Mouse (Mus musculus) forebrain, postnatal 0 days (tissue): Measurements from ENCODE around the gene Ltbp1. TPM values are rescaled to one million over a fixed set of nuclear protein-coding genes. Genes with fewer than 3 reads are reported as not detected.

Source experiments
- ATAC-seq: fragments of 200-750 bp; cut with Nextera tagmentation; 2 replicates; pipeline ENCODE4 v1.8.0; 2017; ENCODE audit warnings: mild to moderate bottlenecking, moderate library complexity
- DNase-seq: peaks from one replicate; pipeline ENCODE4 v3.0.0-alpha.2; 2015
- H3K27ac ChIP-seq: fragments of 300-500 bp; sonication (generic); 2 replicates; pipeline ENCODE4 v1.5.1; 2014; ENCODE audit warnings: low read depth, mild to moderate bottlenecking, antibody characterized with exemption, low read length, moderate library complexity, mixed read lengths
- H3K27me3 ChIP-seq: fragments of 300-500 bp; sonication (generic); 2 replicates; pipeline ENCODE4 v1.6.1; 2014; ENCODE audit warnings: mild to moderate bottlenecking, low read length, mixed read lengths; ENCODE audit not compliant: insufficient read depth
- H3K36me3 ChIP-seq: fragments of 300-500 bp; sonication (generic); 2 replicates; pipeline ENCODE4 v1.6.1; 2014; ENCODE audit warnings: mild to moderate bottlenecking, moderate library complexity; ENCODE audit not compliant: insufficient read depth
- H3K4me1 ChIP-seq: fragments of 300-500 bp; sonication (generic); 2 replicates; pipeline ENCODE4 v1.6.1; 2014; ENCODE audit warnings: antibody characterized with exemption; ENCODE audit not compliant: insufficient read depth
- H3K4me2 ChIP-seq: fragments of 300-500 bp; sonication (generic); 2 replicates; pipeline ENCODE4 v1.6.1; 2014; ENCODE audit warnings: low read depth, mild to moderate bottlenecking, moderate library complexity
- H3K4me3 ChIP-seq: fragments of 300-500 bp; sonication (generic); 2 replicates; pipeline ENCODE4 v1.5.1; 2014; ENCODE audit warnings: low read depth, low read length, mixed read lengths
- H3K9ac ChIP-seq: fragments of 300-500 bp; sonication (generic); 2 replicates; pipeline ENCODE4 v1.6.1; 2014; ENCODE audit warnings: mild to moderate bottlenecking
- H3K9me3 ChIP-seq: fragments of 300-500 bp; sonication (generic); 2 replicates; pipeline ENCODE4 v1.6.1; 2016; ENCODE audit warnings: low read length
- CTCF ChIP-seq: sonication (generic); IDR thresholded peaks from 2 replicates; pipeline ENCODE4 v1.5.1; 2016; ENCODE audit warnings: antibody characterized with exemption, control low read depth, low read depth
- WGBS: fragments of 180-500 bp; shearing (Covaris S2); extraction: QIAGEN DNeasy Blood & Tissue Kit; methylation state at CpG from one replicate; pipeline ENCODE4 v1.1.7; 2014; 5-methylcytosine and 5-hydroxymethylcytosine counted together
- polyA plus RNA-seq: library from polyadenylated mRNA; unstranded; fragments of >200 nt; fragmentation: Nextera tagmentation; extraction: Ambion mirVana; gene quantifications from 2 replicates; pipeline ENCODE4 v1.2.1, GENCODE M21; 2015
- total RNA-seq: library from RNA; depleted of rRNA; stranded (reverse); fragments of >200 nt; gene quantifications from 2 replicates; pipeline ENCODE4 v1.2.3, GENCODE M21; 2014

Gene Ltbp1
- total and polyA plus RNA-seq, 2 experiments from 2014 or later: 1.5 to 5.2 TPM

DNA sequence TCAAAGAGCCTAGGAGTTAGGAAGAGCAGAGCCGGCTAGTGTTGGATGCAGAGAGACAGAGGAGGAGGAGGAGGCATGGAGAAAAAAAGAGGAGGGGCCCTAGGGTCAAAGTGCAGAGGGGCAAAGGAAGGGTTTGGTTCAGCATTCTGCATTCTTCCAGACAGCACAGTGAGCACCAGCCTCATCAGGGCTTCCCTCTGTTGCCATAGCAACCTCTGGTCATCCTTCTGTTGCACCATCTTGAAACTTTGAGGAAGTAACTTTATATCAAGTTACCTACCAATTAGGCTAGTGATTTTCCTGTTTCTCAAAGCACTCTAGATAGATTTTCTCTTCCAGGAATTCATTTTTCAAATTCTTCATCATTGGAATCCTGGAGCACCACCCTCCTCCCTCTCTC is 18.3 kb upstream of the Ltbp1 start:
- H3K4me1 ChIP-seq: no peaks in the 10 kb centered on the region
- no peak overlapping the region for H3K4me3 ChIP-seq
- H3K36me3 ChIP-seq: no peaks in the 10 kb centered on the region
- H3K27me3 ChIP-seq: no peaks in the 10 kb centered on the region
- H3K9me3 ChIP-seq: no peaks in the 10 kb centered on the region
- no peak overlapping the region for H3K9ac ChIP-seq
- TF ChIP-seq CTCF: no peak
- DNase-seq (no peak), ATAC-seq (no peak; the same call in 1 of the 2 replicates)
- no peak overlapping the region for H3K4me2 ChIP-seq
- H3K27ac ChIP-seq: no peak overlapping the region
- 47% methylated on average over 1 of the region's 1 CpGs for WGBS

DNA sequence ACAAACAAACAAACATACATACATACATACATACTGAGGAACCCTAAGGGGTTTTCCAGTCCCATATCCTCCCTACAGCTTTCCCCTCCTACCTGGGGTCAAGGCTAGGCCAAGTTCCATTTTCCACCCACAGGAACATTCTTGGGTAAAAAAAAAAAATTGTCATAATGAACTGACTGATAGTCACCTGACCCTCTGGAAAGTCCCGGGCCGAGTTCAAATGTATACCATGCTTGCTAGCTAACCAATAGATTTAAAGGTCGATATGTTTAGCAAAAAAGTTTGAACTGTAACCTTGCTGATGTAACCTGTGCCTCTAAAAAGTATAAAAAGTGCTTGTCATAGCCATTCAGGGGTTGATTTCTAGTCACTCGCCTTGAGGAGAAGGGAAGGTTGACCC is 15.7 kb upstream of the Ltbp1 start:
- DNase-seq (no peak), ATAC-seq (no peak)
- no peak overlapping the region for H3K9ac ChIP-seq
- H3K4me2 ChIP-seq: no peak overlapping the region
- H3K27me3 ChIP-seq: no peaks in the 10 kb centered on the region
- no peaks in the 10 kb centered on the region for H3K4me1 ChIP-seq
- no peak overlapping the region for H3K4me3 ChIP-seq
- H3K36me3 ChIP-seq: no peaks in the 10 kb centered on the region
- no peak overlapping the region for H3K27ac ChIP-seq
- WGBS: 95% methylated on average over 4 of the region's 4 CpGs
- TF ChIP-seq CTCF: no peak
- no peaks in the 10 kb centered on the region for H3K9me3 ChIP-seq

DNA sequence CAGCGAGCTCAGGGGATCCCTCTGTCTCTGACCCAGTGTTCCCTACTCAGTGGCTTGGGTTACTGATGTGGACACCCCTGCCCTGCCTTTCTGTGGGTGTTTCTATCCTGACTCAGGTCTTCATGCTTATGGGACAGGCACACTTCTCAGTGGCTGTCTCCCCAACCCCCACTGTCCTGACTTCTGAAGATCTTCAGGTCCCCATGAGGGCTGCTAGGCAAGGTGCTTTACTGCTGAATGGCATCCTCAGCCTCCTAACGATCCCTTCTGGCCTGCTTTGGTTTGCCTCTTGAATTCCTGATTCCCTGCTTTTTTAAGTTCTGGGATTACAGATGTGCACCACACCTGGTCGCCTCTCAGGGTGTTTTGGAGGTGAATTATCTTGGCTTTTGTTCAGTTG is 14.8 kb upstream of the Ltbp1 start:
- WGBS: 76% methylated on average over 3 of the region's 3 CpGs
- H3K4me2 ChIP-seq: no peak overlapping the region
- H3K4me3 ChIP-seq: no peak overlapping the region
- H3K4me1 ChIP-seq: no peaks in the 10 kb centered on the region
- DNase-seq (no peak), ATAC-seq (no peak)
- H3K27ac ChIP-seq: no peak overlapping the region
- no peak for TF ChIP-seq CTCF
- H3K27me3 ChIP-seq: no peaks in the 10 kb centered on the region
- H3K9me3 ChIP-seq: no peaks in the 10 kb centered on the region
- no peak overlapping the region for H3K9ac ChIP-seq
- no peaks in the 10 kb centered on the region for H3K36me3 ChIP-seq

DNA sequence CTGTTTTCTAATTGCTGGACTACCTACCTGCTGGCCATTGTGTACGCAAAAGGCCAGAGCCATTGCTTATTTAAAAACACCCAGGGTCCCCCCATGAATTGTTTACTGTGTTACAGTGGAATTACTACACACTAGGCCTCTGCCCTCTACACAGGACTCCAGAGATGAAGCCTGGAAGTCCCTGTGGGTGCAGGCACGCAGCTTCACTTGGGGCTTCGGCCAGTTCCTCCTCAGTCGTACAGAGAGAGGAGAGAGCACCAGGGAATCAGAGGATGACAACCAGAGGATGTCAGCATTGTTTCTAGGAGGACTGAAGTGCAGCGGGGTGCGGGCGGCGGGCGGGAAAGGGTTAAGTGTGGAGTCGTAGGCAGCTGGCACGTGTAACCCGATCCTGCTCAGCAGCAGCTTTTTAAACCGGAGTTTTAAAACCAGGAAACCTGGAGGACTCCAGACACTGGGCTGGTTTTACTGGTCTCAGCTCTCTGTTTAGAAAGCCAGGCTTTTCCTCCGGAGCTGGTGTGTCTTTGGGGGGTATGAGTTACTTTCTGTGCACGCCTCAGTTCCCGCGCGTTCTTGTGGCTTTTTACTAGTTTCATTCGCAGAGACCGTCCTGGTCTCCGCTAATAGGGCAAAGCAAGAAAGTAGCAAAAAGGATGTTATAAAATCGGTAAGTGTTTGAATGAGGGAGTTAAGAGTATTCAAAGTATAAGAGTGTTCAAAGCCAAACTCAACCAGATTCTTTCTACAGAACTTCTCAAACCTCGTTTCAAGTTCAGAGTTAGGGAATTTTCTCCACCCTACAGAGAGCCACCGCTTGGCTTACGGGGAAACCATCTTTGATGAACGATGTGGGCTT is 11.4 kb upstream of the Ltbp1 start:
- H3K27ac ChIP-seq: no peak overlapping the region
- ATAC-seq: peak; percentile 29; the same call in 1 of the 2 replicates
- H3K4me3 ChIP-seq: peak overlapping the region; percentile 22
- peak overlapping the region; percentile 47 for H3K4me2 ChIP-seq
- TF ChIP-seq CTCF: no peak
- H3K36me3 ChIP-seq: no peaks in the 10 kb centered on the region
- peak overlapping the region; percentile 10; the same call in 1 of the 2 replicates for H3K9ac ChIP-seq
- H3K4me1 ChIP-seq: no peaks in the 10 kb centered on the region
- WGBS: 4% methylated on average over 26 of the region's 26 CpGs
- no peaks in the 10 kb centered on the region for H3K9me3 ChIP-seq
- no peaks in the 10 kb centered on the region for H3K27me3 ChIP-seq
- DNase-seq: no peak

DNA sequence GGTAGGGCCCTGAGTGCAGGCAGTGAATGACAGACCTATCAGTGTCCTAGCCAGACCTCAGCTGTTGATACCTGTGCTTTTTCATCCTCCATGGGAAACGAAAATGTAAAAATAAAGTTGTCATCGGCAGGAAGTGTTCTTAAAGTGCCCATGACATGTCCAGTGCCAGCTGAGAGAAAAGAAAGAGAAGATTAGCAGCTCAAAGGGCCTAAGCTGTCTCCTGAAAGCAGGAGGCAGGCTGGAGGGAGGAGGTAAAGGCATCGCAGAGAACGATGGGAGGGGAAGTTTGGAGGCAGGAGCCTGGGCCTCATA is 10.8 kb upstream of the Ltbp1 start:
- ATAC-seq (no peak), DNase-seq (no peak)
- Histone ChIP-seq H3K27ac (no peak overlapping the region), H3K9ac (peak overlapping the region; percentile 10; the same call in 1 of the 2 replicates), H3K27me3 (no peaks in the 10 kb centered on the region), H3K9me3 (no peaks in the 10 kb centered on the region), H3K4me2 (peak overlapping the region; percentile 47), H3K4me1 (no peaks in the 10 kb centered on the region), H3K36me3 (no peaks in the 10 kb centered on the region), H3K4me3 (no peak overlapping the region; the same call in 1 of the 2 replicates)
- 3% methylated on average over 4 of the region's 4 CpGs for WGBS
- TF ChIP-seq CTCF: no peak

DNA sequence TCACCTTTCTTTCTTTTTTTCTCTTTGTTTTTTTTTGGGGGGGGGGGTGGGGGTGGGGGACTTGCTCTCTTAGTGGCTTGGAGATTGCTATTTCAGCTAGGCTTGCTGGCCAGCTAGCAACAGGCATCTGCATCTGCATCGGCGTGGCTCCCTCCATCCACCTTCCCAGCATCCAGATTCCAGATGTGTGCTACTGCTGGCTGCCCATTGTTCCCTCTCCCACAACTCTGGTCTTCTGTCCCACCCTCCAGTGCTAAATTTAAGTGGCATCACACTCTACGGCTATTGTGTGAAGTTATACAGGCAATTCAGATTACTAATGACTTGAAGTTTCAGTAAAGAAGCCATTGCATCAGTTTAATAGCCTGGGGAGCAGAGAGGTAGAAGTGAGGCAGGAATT is 10.1 kb upstream of the Ltbp1 start:
- Histone ChIP-seq H3K4me3 (no peak overlapping the region), H3K4me1 (no peaks in the 10 kb centered on the region), H3K27ac (no peak overlapping the region), H3K9ac (no peak overlapping the region), H3K9me3 (no peaks in the 10 kb centered on the region), H3K27me3 (no peaks in the 10 kb centered on the region), H3K4me2 (no peak overlapping the region), H3K36me3 (no peaks in the 10 kb centered on the region)
- WGBS: 56% methylated on average over 3 of the region's 3 CpGs
- no peak for ATAC-seq
- DNase-seq: no peak
- no peak for TF ChIP-seq CTCF

DNA sequence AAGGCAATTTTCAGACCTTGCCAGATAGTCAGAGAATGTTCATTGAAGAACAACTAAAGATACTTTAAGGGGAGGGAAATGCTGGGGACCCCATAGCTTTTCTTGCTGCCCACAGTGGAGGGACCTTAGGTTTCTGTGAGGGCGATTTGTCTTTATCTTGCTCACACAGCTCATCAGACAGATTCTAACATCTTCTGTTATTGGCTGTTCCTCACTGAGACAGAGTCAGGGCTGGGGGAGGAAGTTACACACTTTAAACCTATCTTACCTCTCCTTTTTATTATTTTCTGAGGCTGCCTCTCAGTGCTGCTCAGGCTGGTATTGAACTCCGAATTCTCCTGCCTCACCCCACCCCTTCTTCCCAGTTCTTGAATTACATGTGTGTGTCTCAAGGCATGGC is 5.3 kb upstream of the Ltbp1 start:
- no peak for ATAC-seq
- DNase-seq: no peak
- H3K9ac ChIP-seq: no peak overlapping the region
- no peaks in the 10 kb centered on the region for H3K4me1 ChIP-seq
- no peak overlapping the region for H3K4me2 ChIP-seq
- no peaks in the 10 kb centered on the region for H3K36me3 ChIP-seq
- no peaks in the 10 kb centered on the region for H3K27me3 ChIP-seq
- 82% methylated on average over 2 of the region's 2 CpGs for WGBS
- H3K27ac ChIP-seq: no peak overlapping the region
- H3K9me3 ChIP-seq: no peaks in the 10 kb centered on the region
- no peak overlapping the region for H3K4me3 ChIP-seq
- no peak for TF ChIP-seq CTCF
